Comparison of ENCODE assay signal across 26 mouse cellular contexts in genomic region chr8:114718821-114719220, GRCm38 (mm10).
"Had no signal": no experiment of that assay in that cellular context is flagged by ENCODE, and none has a peak within 500 bp of the region (broad histone marks: within the 10 kb centered on the region; RNA-seq: fewer than 3 reads in every experiment).

No protein-coding gene starts in this region.

- H3K9ac ChIP-seq: embryonic facial prominence, embryonic 12.5 days; embryonic facial prominence, embryonic 13.5 days; embryonic facial prominence, embryonic 15.5 days; forebrain, embryonic 12.5 days; forebrain, embryonic 13.5 days; forebrain, embryonic 15.5 days; forebrain, postnatal 0 days had no signal

- H3K27ac ChIP-seq: embryonic facial prominence, embryonic 10.5 days; embryonic facial prominence, embryonic 12.5 days; embryonic facial prominence, embryonic 13.5 days; embryonic facial prominence, embryonic 15.5 days; forebrain, embryonic 10.5 days; forebrain, embryonic 12.5 days; forebrain, embryonic 13.5 days; forebrain, embryonic 15.5 days; gastrocnemius, adult 2 months; heart, adult 2 months had no signal

- H3K4me2 ChIP-seq: embryonic facial prominence, embryonic 12.5 days; embryonic facial prominence, embryonic 13.5 days; embryonic facial prominence, embryonic 15.5 days; forebrain, embryonic 12.5 days; forebrain, embryonic 13.5 days; forebrain, embryonic 15.5 days had no signal

- DNase-seq: cerebellum, adult 2 months; cerebellum, adult 8-10 months; cerebellum, adult 9-10 months; cerebellum, postnatal 25 days; cerebellum, postnatal 36 days; embryo, embryonic 11 days; forebrain, postnatal 0 days; gastrocnemius, adult 2 months; gastrocnemius, postnatal 10 days; gastrocnemius, postnatal 14 days; gastrocnemius, postnatal 25 days; gastrocnemius, postnatal 36 days; heart, adult 11 months; heart, adult 18-20 months; heart, adult 2 months had no signal

- ATAC-seq: forebrain, embryonic 13.5 days; forebrain, embryonic 14.5 days; forebrain, embryonic 15.5 days; forebrain, embryonic 16.5 days; forebrain, postnatal 0 days had no signal

- H3K27me3 ChIP-seq: embryonic facial prominence, embryonic 12.5 days; embryonic facial prominence, embryonic 13.5 days; embryonic facial prominence, embryonic 15.5 days; forebrain, embryonic 12.5 days; forebrain, embryonic 13.5 days; forebrain, embryonic 15.5 days had no signal

- H3K4me3 ChIP-seq: embryonic facial prominence, embryonic 10.5 days; embryonic facial prominence, embryonic 12.5 days; embryonic facial prominence, embryonic 13.5 days; embryonic facial prominence, embryonic 15.5 days; erythroblast, embryonic 14.5 days; forebrain, embryonic 10.5 days; forebrain, embryonic 12.5 days; forebrain, embryonic 13.5 days; forebrain, embryonic 15.5 days; gastrocnemius, adult 2 months; heart, adult 2 months had no signal

- H3K4me1 ChIP-seq: embryonic facial prominence, embryonic 12.5 days; forebrain, embryonic 12.5 days; forebrain, embryonic 13.5 days; forebrain, embryonic 15.5 days had no signal

- H3K9me3 ChIP-seq: embryonic facial prominence, embryonic 10.5 days; embryonic facial prominence, embryonic 12.5 days; embryonic facial prominence, embryonic 13.5 days; embryonic facial prominence, embryonic 15.5 days; forebrain, embryonic 10.5 days; forebrain, embryonic 12.5 days; forebrain, embryonic 13.5 days; forebrain, embryonic 15.5 days had no signal

- H3K36me3 ChIP-seq: embryonic facial prominence, embryonic 10.5 days; embryonic facial prominence, embryonic 12.5 days; embryonic facial prominence, embryonic 13.5 days; embryonic facial prominence, embryonic 15.5 days; forebrain, embryonic 10.5 days; forebrain, embryonic 12.5 days; forebrain, embryonic 15.5 days had no signal
